Mouse (Mus musculus) CD4-positive helper T cell, adult 2 months (primary cell): ENCODE data around the gene Kctd12b.
A peak's percentile ranks its signal among the peaks of the same experiment; 100 is the strongest.
"Not testable (repeated sequence)": the region's sequence is repeated elsewhere in the genome, so short reads cannot be mapped to it uniquely, and the experiment has no call there.

Experiments used
- DNase-seq: peaks from one replicate; pipeline ENCODE4 v3.0.0-alpha.2; 2012; ENCODE audit warnings: low read depth, missing footprints, low spot score

Gene Kctd12b

GRCm38 (mm10) chrX:153695782-153696395 is at the start of gene Kctd12b:
Gene Kctd12b, minus strand, starts transcription at chrX:153696391.
- DNase-seq = peak; percentile 15

GRCm38 (mm10) chrX:153742493-153742892 is 46.3 kb upstream of the Kctd12b start:
- no peak for DNase-seq

GRCm38 (mm10) chrX:153735697-153736096 is 39.5 kb upstream of the Kctd12b start:
- DNase-seq = no peak

GRCm38 (mm10) chrX:153724400-153724799 is 28.2 kb upstream of the Kctd12b start:
- DNase-seq = no peak

GRCm38 (mm10) chrX:153723110-153723916 is 27.1 kb upstream of the Kctd12b start, which contains the start of gene Nbdy:
Gene Nbdy, plus strand, starts transcription at chrX:153723590.
- DNase-seq = peak; percentile 55

GRCm38 (mm10) chrX:153719602-153720001 is 23.4 kb upstream of the Kctd12b start:
- DNase-seq = peak; percentile 32

- DNase-seq = no peak
Observed at GRCm38 (mm10) chrX:153716716-153717115, 20.5 kb upstream of the Kctd12b start.

- DNase-seq = no peak
Observed at GRCm38 (mm10) chrX:153707735-153708134, 11.5 kb upstream of the Kctd12b start.

- no peak for DNase-seq
Observed at GRCm38 (mm10) chrX:153700463-153700862, 4.3 kb upstream of the Kctd12b start.

GRCm38 (mm10) chrX:153668233-153668632 is 28.0 kb downstream of the Kctd12b start:
- not testable (repeated sequence) for DNase-seq

- no peak for DNase-seq
Observed at GRCm38 (mm10) chrX:153664903-153665302, 31.3 kb downstream of the Kctd12b start.

GRCm38 (mm10) chrX:153656949-153657348 is 39.2 kb downstream of the Kctd12b start:
- no peak for DNase-seq

GRCm38 (mm10) chrX:153640615-153641014 is 55.6 kb downstream of the Kctd12b start:
- no peak for DNase-seq

- peak; percentile 2 for DNase-seq
Observed at GRCm38 (mm10) chrX:153636247-153636646, 59.9 kb downstream of the Kctd12b start.
